Mouse (Mus musculus) MEL (cell line): ENCODE data around the gene Plch1. TPM values are rescaled to one million over a fixed set of nuclear protein-coding genes. Genes with fewer than 3 reads are reported as not detected.

Experiments
- DNase-seq: peaks from one replicate; pipeline ENCODE4 v3.0.0; 2011; ENCODE audit warnings: low read depth, low spot score
- H3K27ac ChIP-seq: 2 replicates; pipeline ENCODE4 v1.5.1; 2012; ENCODE audit warnings: low read depth, mild to moderate bottlenecking, control low read depth, low read length, moderate library complexity; ENCODE audit not compliant: control insufficient read depth
- H3K27me3 ChIP-seq, 2 experiments: fragments of 150-350 bp in 1 of 2; sonication (generic) in 1 of 2; 2 replicates each; pipeline ENCODE4 v1.6.1; 2012; ENCODE audit warnings: low read length in 2 of 2, mild to moderate bottlenecking in 2 of 2, improper control_type of control experiment in 1 of 2, moderate library complexity in 1 of 2; ENCODE audit not compliant: insufficient read depth in 2 of 2, control insufficient read depth in 1 of 2
- H3K36me3 ChIP-seq, 2 experiments: 2 replicates each; pipeline ENCODE4 v1.6.1; 2012 to 2014; ENCODE audit warnings: low read length in 2 of 2, improper control_type of control experiment in 1 of 2, inconsistent platforms in 1 of 2, mild to moderate bottlenecking in 1 of 2; ENCODE audit not compliant: insufficient read depth in 2 of 2, control insufficient read depth in 1 of 2
- H3K4me1 ChIP-seq, 2 experiments: fragments of 150-350 bp in 1 of 2; sonication (generic) in 1 of 2; 2 replicates each; pipeline ENCODE4 v1.6.1; 2012; ENCODE audit warnings: low read length in 2 of 2, improper control_type of control experiment in 1 of 2, mild to moderate bottlenecking in 1 of 2; ENCODE audit not compliant: insufficient read depth in 2 of 2, control insufficient read depth in 1 of 2
- H3K4me3 ChIP-seq, 2 experiments: fragments of 150-350 bp in 1 of 2; sonication (generic) in 1 of 2; 2 replicates each; pipeline ENCODE4 v1.5.1; 2012; ENCODE audit warnings: low read depth in 2 of 2, low read length in 2 of 2, mild to moderate bottlenecking in 2 of 2, moderate library complexity in 2 of 2, control low read depth in 1 of 2, improper control_type of control experiment in 1 of 2; ENCODE audit not compliant: control insufficient read depth in 1 of 2, insufficient read depth in 1 of 2
- H3K79me2 ChIP-seq: 2 replicates; pipeline ENCODE4 v1.6.1; 2012; ENCODE audit warnings: mild to moderate bottlenecking, low read length, moderate library complexity; ENCODE audit not compliant: control insufficient read depth, poor library complexity, insufficient read depth
- H3K9ac ChIP-seq: 2 replicates; pipeline ENCODE4 v1.6.1; 2012; ENCODE audit warnings: low read depth, mild to moderate bottlenecking, control low read depth, low read length, moderate library complexity; ENCODE audit not compliant: control insufficient read depth, poor library complexity, severe bottlenecking
- H3K9me3 ChIP-seq: fragments of 150-350 bp; sonication (generic); replicated peaks from 2 replicates; pipeline ENCODE4 v1.6.1; 2012; ENCODE audit warnings: mild to moderate bottlenecking, low read length, improper control_type of control experiment, moderate library complexity; ENCODE audit not compliant: insufficient read depth
- CHD1 ChIP-seq: IDR thresholded peaks from 2 replicates; pipeline ENCODE4 v1.6.1; 2012; ENCODE audit warnings: low read depth, mild to moderate bottlenecking, inconsistent platforms, low read length, improper control_type of control experiment
- CHD2 ChIP-seq: IDR thresholded peaks from 2 replicates; pipeline ENCODE4 v1.6.1; 2011; ENCODE audit warnings: low read length, improper control_type of control experiment
- E2F4 ChIP-seq: IDR thresholded peaks from 2 replicates; pipeline ENCODE4 v1.6.1; 2011; ENCODE audit warnings: low read depth, low read length, improper control_type of control experiment, borderline replicate concordance
- EP300 ChIP-seq, 2 experiments: IDR thresholded peaks; 2 replicates each; pipeline ENCODE4 v1.6.1; 2011; ENCODE audit warnings: improper control_type of control experiment in 2 of 2, low read length in 2 of 2, low read depth in 1 of 2, mild to moderate bottlenecking in 1 of 2
- ETS1 ChIP-seq: IDR thresholded peaks from 2 replicates; pipeline ENCODE4 v1.6.1; 2012; ENCODE audit warnings: low read depth, mild to moderate bottlenecking, inconsistent platforms, low read length, improper control_type of control experiment, moderate library complexity
- JUND ChIP-seq: IDR thresholded peaks from 2 replicates; pipeline ENCODE4 v1.6.1; 2011; ENCODE audit warnings: low read depth, mild to moderate bottlenecking, improper control_type of control experiment, low read length
- MAFK ChIP-seq: IDR thresholded peaks from 2 replicates; pipeline ENCODE4 v1.6.1; 2011; ENCODE audit warnings: low read depth, mild to moderate bottlenecking, low read length, improper control_type of control experiment, borderline replicate concordance
- MAZ ChIP-seq: IDR thresholded peaks from 2 replicates; pipeline ENCODE4 v1.6.1; 2012; ENCODE audit warnings: low read depth, mild to moderate bottlenecking, inconsistent platforms, low read length, improper control_type of control experiment
- MEF2A ChIP-seq: IDR thresholded peaks from 2 replicates; pipeline ENCODE4 v1.6.1; 2014; ENCODE audit warnings: low read depth, mild to moderate bottlenecking, inconsistent platforms, low read length, improper control_type of control experiment; ENCODE audit not compliant: poor library complexity, insufficient replicate concordance, severe bottlenecking; ENCODE audit errors: extremely low read depth
- MXI1 ChIP-seq: IDR thresholded peaks from 2 replicates; pipeline ENCODE4 v1.6.1; 2011; ENCODE audit warnings: mild to moderate bottlenecking, low read depth, low read length, improper control_type of control experiment
- MYC ChIP-seq: IDR thresholded peaks from 2 replicates; pipeline ENCODE4 v1.6.1; 2011; ENCODE audit warnings: low read depth, mild to moderate bottlenecking, low read length, improper control_type of control experiment, moderate library complexity
- POLR2AphosphoS5 ChIP-seq: IDR thresholded peaks from 2 replicates; pipeline ENCODE4 v1.6.1; 2012; ENCODE audit warnings: low read depth, borderline replicate concordance, mild to moderate bottlenecking, inconsistent platforms, low read length, moderate library complexity, mixed read lengths
- RAD21 ChIP-seq: IDR thresholded peaks from 2 replicates; pipeline ENCODE4 v1.6.1; 2011; ENCODE audit warnings: mild to moderate bottlenecking, low read depth, low read length, improper control_type of control experiment
- RCOR1 ChIP-seq: IDR thresholded peaks from 2 replicates; pipeline ENCODE4 v1.6.1; 2012; ENCODE audit warnings: low read depth, mild to moderate bottlenecking, inconsistent platforms, low read length, improper control_type of control experiment
- TAL1 ChIP-seq: IDR thresholded peaks from 2 replicates; pipeline ENCODE4 v1.6.1; 2012; ENCODE audit warnings: mild to moderate bottlenecking, inconsistent platforms, low read length, moderate library complexity, mixed read lengths
- TBP ChIP-seq: IDR thresholded peaks from 2 replicates; pipeline ENCODE4 v1.8.0; 2011; ENCODE audit warnings: low read depth, low read length, improper control_type of control experiment
- TCF12 ChIP-seq: IDR thresholded peaks from 2 replicates; pipeline ENCODE4 v1.6.1; 2014; ENCODE audit warnings: low read depth, mild to moderate bottlenecking, inconsistent platforms, low read length, improper control_type of control experiment, moderate library complexity
- USF2 ChIP-seq, 2 experiments: IDR thresholded peaks; 2 replicates each; pipeline ENCODE4 v1.6.1; 2011 to 2012; ENCODE audit warnings: improper control_type of control experiment in 2 of 2, low read length in 2 of 2, borderline replicate concordance in 1 of 2, inconsistent platforms in 1 of 2, low read depth in 1 of 2, mild to moderate bottlenecking in 1 of 2; ENCODE audit not compliant: insufficient read depth in 1 of 2
- ZKSCAN1 ChIP-seq: IDR thresholded peaks from 2 replicates; pipeline ENCODE4 v1.6.1; 2012; ENCODE audit warnings: low read depth, mild to moderate bottlenecking, inconsistent platforms, low read length, improper control_type of control experiment, moderate library complexity
- ZMIZ1 ChIP-seq: IDR thresholded peaks from 2 replicates; pipeline ENCODE4 v1.6.1; 2012; ENCODE audit warnings: low read depth, mild to moderate bottlenecking, inconsistent platforms, low read length, improper control_type of control experiment, moderate library complexity
- ZNF384 ChIP-seq: IDR thresholded peaks from 2 replicates; pipeline ENCODE4 v1.6.1; 2012; ENCODE audit warnings: low read depth, mild to moderate bottlenecking, inconsistent platforms, low read length, improper control_type of control experiment
- polyA plus RNA-seq, 2 experiments: library from polyadenylated mRNA; stranded (reverse) in 1 of 2; unstranded in 1 of 2; fragments of >175 nt in 1 of 2; fragments of >200 nt in 1 of 2; gene quantifications; 2 replicates each; pipeline versions ENCODE4 v1.2.1 to v1.2.4; 2012; ENCODE audit warnings: low replicate concordance in 2 of 2, low read depth in 1 of 2; ENCODE audit not compliant: insufficient read length in 2 of 2, insufficient read depth in 1 of 2, missing spikeins in 1 of 2
- total RNA-seq: library from RNA; depleted of rRNA; stranded (reverse); fragments of 300-350 nt; gene quantifications from 2 replicates; pipeline ENCODE4 v1.2.3, GENCODE M21; 2012

Plch1 gene
- total and polyA plus RNA-seq, 3 experiments: 0.01 to 0.23 TPM; not detected in 1

GRCm38 (mm10) chr3:63800685-63801084, 98.6 kb downstream of the Plch1 start (continued):
- no peak for TF ChIP-seq MAZ
- TF ChIP-seq, all 39 proteins: peak for 9

- H3K27ac ChIP-seq: no peak overlapping the region
- no peaks in the 10 kb centered on the region for H3K4me1 ChIP-seq
- TF ChIP-seq RAD21 (no peak), CHD1 (no peak), POLR2AphosphoS5 (no peak), MXI1 (no peak), TBP (no peak), ETS1 (no peak), USF2 (IDR thresholded peaks at IDR 0.05; ENCODE audit: borderline replicate concordance in 1 of 2, insufficient read depth in 1 of 2, low read depth in 1 of 2, low read length in 2 of 2) (no peak), MYC (no peak), MAFK (no peak), TCF12 (no peak), MEF2A (no peak), ZKSCAN1 (no peak), RCOR1 (no peak), CHD2 (no peak), MAZ (no peak)
- no peaks in the 10 kb centered on the region; a peak in 1 of 4 replicates for H3K27me3 ChIP-seq
- H3K36me3 ChIP-seq: no peaks in the 10 kb centered on the region
- H3K9me3 ChIP-seq: no peaks in the 10 kb centered on the region
- no peak for DNase-seq
- no peak overlapping the region for H3K9ac ChIP-seq
- H3K79me2 ChIP-seq: no peaks in the 10 kb centered on the region
- no peak overlapping the region for H3K4me3 ChIP-seq
Measured at GRCm38 (mm10) chr3:63786805-63787365, 112.4 kb downstream of the Plch1 start.

GRCm38 (mm10) chr3:63772617-63773305, 126.5 kb downstream of the Plch1 start:
- Histone ChIP-seq H3K27me3 (no peaks in the 10 kb centered on the region; a peak in 2 of 4 replicates), H3K36me3 (no peaks in the 10 kb centered on the region), H3K79me2 (no peaks in the 10 kb centered on the region), H3K27ac (no peak overlapping the region), H3K4me3 (no peak overlapping the region), H3K9ac (no peak overlapping the region), H3K9me3 (no peaks in the 10 kb centered on the region), H3K4me1 (no peaks in the 10 kb centered on the region)
- DNase-seq: no peak
- no peak for TF ChIP-seq E2F4
- TF ChIP-seq JUND: no peak
- TF ChIP-seq ZMIZ1: no peak
- TF ChIP-seq MAFK: no peak
- no peak for TF ChIP-seq TAL1
- no peak for TF ChIP-seq CHD1
- no peak for TF ChIP-seq ZNF384
- TF ChIP-seq TBP: no peak
- no peak for TF ChIP-seq MYC
- TF ChIP-seq POLR2AphosphoS5: no peak
- TF ChIP-seq TCF12: no peak
- TF ChIP-seq MXI1: no peak
- no peak for TF ChIP-seq USF2 (IDR thresholded peaks at IDR 0.05; ENCODE audit: borderline replicate concordance in 1 of 2, insufficient read depth in 1 of 2, low read depth in 1 of 2, low read length in 2 of 2)
- TF ChIP-seq EP300 (IDR thresholded peaks at IDR 0.05; ENCODE audit: low read depth in 1 of 2, low read length in 2 of 2): no peak
- TF ChIP-seq MAZ: no peak
- no peak for TF ChIP-seq ZKSCAN1
- no peak for TF ChIP-seq RAD21
